Mouse (Mus musculus) stomach, embryonic 14.5 days (tissue): ENCODE results near the gene Snx29. TPM values are rescaled to one million over a fixed set of nuclear protein-coding genes. Genes with fewer than 3 reads are reported as not detected.

Experiments
- ATAC-seq: fragments of 200-750 bp; cut with Nextera tagmentation; 2 replicates; pipeline ENCODE4 v1.8.0; 2017; ENCODE audit warnings: low read depth, moderate TSS enrichment; ENCODE audit not compliant: insufficient number of reproducible peaks, insufficient read depth, low FRiP score
- H3K27ac ChIP-seq: fragments of 300-500 bp; sonication (generic); 2 replicates; pipeline ENCODE4 v1.5.1; 2014; ENCODE audit warnings: mild to moderate bottlenecking, low read length, moderate library complexity, mixed read lengths
- H3K27me3 ChIP-seq: fragments of 300-500 bp; sonication (generic); 2 replicates; pipeline ENCODE4 v1.6.1; 2014; ENCODE audit warnings: low read length, control low read depth, mixed read lengths; ENCODE audit not compliant: control insufficient read depth, insufficient read depth
- H3K36me3 ChIP-seq: fragments of 300-500 bp; sonication (generic); 2 replicates; pipeline ENCODE4 v1.6.1; 2014; ENCODE audit warnings: mild to moderate bottlenecking, control low read depth, low read length, moderate library complexity, mixed read lengths; ENCODE audit not compliant: control insufficient read depth, insufficient read depth
- H3K4me1 ChIP-seq: fragments of 300-500 bp; sonication (generic); 2 replicates; pipeline ENCODE4 v1.6.1; 2014; ENCODE audit warnings: low read length, control low read depth, mixed read lengths; ENCODE audit not compliant: control insufficient read depth, insufficient read depth
- H3K4me2 ChIP-seq: fragments of 300-500 bp; sonication (generic); replicated peaks from 2 replicates; pipeline ENCODE4 v1.6.1; 2014; ENCODE audit warnings: low read depth, low read length, control low read depth
- H3K4me3 ChIP-seq: fragments of 300-500 bp; sonication (generic); 2 replicates; pipeline ENCODE4 v1.5.1; 2014; ENCODE audit warnings: low read depth, low read length, control low read depth
- H3K9ac ChIP-seq: fragments of 300-500 bp; sonication (generic); replicated peaks from 2 replicates; pipeline ENCODE4 v1.6.1; 2014; ENCODE audit warnings: low read depth, mild to moderate bottlenecking, control low read depth, low read length, moderate library complexity, mixed read lengths
- H3K9me3 ChIP-seq: fragments of 300-500 bp; sonication (generic); 2 replicates; pipeline ENCODE4 v1.6.1; 2016; ENCODE audit warnings: low read depth, low read length, control low read depth; ENCODE audit not compliant: control insufficient read depth
- WGBS: fragments of 180-500 bp; shearing (Covaris S2); extraction: QIAGEN DNeasy Blood & Tissue Kit; methylation state at CpG from one replicate; pipeline ENCODE4 v1.1.7; 2014; 5-methylcytosine and 5-hydroxymethylcytosine counted together
- polyA plus RNA-seq: library from polyadenylated mRNA; unstranded; fragments of >200 nt; fragmentation: Nextera tagmentation; extraction: Ambion mirVana; gene quantifications from 2 replicates; pipeline ENCODE4 v1.2.1, GENCODE M21; 2014

Gene Snx29
- polyA plus RNA-seq, 1 experiment from 2014 or later = 13.6 TPM

DNA sequence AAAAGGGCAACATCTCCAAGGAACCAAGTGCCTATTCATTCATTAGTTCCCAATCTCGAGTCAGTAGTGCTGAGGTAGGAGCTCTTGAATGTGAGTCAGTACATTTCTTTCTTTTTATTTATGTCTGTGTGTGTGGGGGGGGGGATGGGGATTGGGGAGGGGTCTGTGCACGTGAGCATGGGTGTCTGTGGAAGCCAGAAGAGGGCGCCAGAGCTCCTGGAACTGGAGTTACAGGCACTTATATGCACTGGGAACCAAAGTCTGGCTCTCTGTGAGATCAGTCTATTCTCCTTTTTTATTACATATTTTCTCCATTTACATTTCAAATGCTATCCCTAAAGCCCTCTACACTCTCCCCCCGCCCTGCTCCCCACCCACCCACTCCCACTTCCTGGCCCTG lies 461.6 kb downstream of the Snx29 start:
- no peaks in the 10 kb centered on the region for H3K9me3 ChIP-seq
- WGBS = 68% methylated on average over 4 of the region's 4 CpGs
- no peak for ATAC-seq

DNA sequence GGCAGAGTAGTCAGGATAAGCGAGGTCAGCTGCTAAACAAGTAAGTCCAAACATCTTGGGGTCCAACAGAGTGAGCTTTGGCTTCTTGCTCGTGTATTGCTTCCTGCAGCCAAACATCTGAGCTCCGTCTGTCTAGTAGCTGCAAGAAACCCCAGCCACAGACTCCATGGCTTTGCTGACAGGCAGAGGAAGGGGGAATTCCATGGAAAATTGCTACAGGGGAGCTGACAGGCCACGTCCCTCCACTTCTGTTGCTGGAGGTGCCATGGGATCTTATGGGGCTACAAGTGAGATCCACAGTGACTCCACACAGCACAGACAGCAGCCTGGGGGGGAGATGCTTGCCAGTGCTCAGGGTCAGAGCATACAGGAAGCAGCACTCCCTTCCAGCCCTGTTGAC lies 463.1 kb downstream of the Snx29 start:
- no peak for ATAC-seq
- Histone ChIP-seq H3K4me1 (no peaks in the 10 kb centered on the region), H3K9me3 (no peaks in the 10 kb centered on the region), H3K4me2 (no peak overlapping the region), H3K4me3 (no peak overlapping the region), H3K27me3 (no peaks in the 10 kb centered on the region), H3K9ac (no peak overlapping the region), H3K27ac (no peak overlapping the region), H3K36me3 (no peaks in the 10 kb centered on the region)
- WGBS = 65% methylated on average over 4 of the region's 4 CpGs

More for the DNA sequence above, 461.6 kb downstream of the Snx29 start:
- Histone ChIP-seq H3K4me2 (no peak overlapping the region), H3K4me3 (no peak overlapping the region), H3K4me1 (no peaks in the 10 kb centered on the region), H3K36me3 (no peaks in the 10 kb centered on the region), H3K27me3 (no peaks in the 10 kb centered on the region), H3K27ac (no peak overlapping the region), H3K9ac (no peak overlapping the region)

- H3K36me3 ChIP-seq = no peaks in the 10 kb centered on the region
- 80% methylated on average over 3 of the region's 3 CpGs for WGBS
- H3K4me2 ChIP-seq = no peak overlapping the region
- H3K27ac ChIP-seq = no peak overlapping the region
- H3K4me1 ChIP-seq = no peaks in the 10 kb centered on the region
- ATAC-seq = no peak
- no peak overlapping the region for H3K4me3 ChIP-seq
- H3K9me3 ChIP-seq = no peaks in the 10 kb centered on the region
- no peaks in the 10 kb centered on the region for H3K27me3 ChIP-seq
- H3K9ac ChIP-seq = no peak overlapping the region
Measured at GRCm38 (mm10) chr16:11790476-11790875, 467.8 kb downstream of the Snx29 start.

- no peak overlapping the region for H3K4me2 ChIP-seq
- H3K9me3 ChIP-seq = no peaks in the 10 kb centered on the region
- no peaks in the 10 kb centered on the region for H3K27me3 ChIP-seq
- H3K9ac ChIP-seq = no peak overlapping the region
- H3K4me1 ChIP-seq = no peaks in the 10 kb centered on the region
- no peak overlapping the region for H3K27ac ChIP-seq
- ATAC-seq = no peak
- no peaks in the 10 kb centered on the region for H3K36me3 ChIP-seq
- WGBS = 36% methylated on average over 2 of the region's 2 CpGs
- H3K4me3 ChIP-seq = no peak overlapping the region
Measured at GRCm38 (mm10) chr16:11793391-11793790, 470.7 kb downstream of the Snx29 start.

DNA sequence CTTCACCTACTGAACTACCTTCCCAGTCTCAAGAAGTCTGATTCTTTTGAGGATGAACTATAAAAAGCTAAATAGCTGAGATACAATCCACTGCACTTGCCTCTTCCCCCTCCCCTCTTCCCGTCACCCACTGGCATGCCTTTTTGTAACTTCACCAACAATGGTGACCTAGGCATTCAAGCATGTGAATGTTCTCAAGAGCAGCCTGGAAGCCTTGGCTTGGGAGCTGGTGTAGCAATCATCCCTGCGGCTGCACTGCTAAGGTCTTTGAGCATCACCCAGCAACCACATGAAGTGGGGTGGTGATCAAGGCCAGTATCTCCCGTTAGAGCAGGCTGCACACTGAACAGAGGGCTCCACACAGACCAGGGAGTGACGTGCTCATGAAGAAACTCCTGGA lies 471.9 kb downstream of the Snx29 start:
- no peaks in the 10 kb centered on the region for H3K27me3 ChIP-seq
- no peak overlapping the region for H3K9ac ChIP-seq
- H3K4me2 ChIP-seq = no peak overlapping the region
- WGBS = 80% methylated on average over 4 of the region's 4 CpGs
- no peak overlapping the region for H3K4me3 ChIP-seq
- H3K4me1 ChIP-seq = no peaks in the 10 kb centered on the region
- no peak for ATAC-seq
- no peaks in the 10 kb centered on the region for H3K9me3 ChIP-seq
- H3K27ac ChIP-seq = no peak overlapping the region
- H3K36me3 ChIP-seq = no peaks in the 10 kb centered on the region

- Histone ChIP-seq H3K9ac (no peak overlapping the region), H3K27ac (no peak overlapping the region), H3K36me3 (no peaks in the 10 kb centered on the region), H3K27me3 (no peaks in the 10 kb centered on the region), H3K4me1 (no peaks in the 10 kb centered on the region), H3K4me3 (no peak overlapping the region), H3K4me2 (no peak overlapping the region), H3K9me3 (no peaks in the 10 kb centered on the region)
- WGBS = 63% methylated on average over 7 of the region's 7 CpGs
- ATAC-seq = no peak; the same call in 1 of the 2 replicates
Measured at GRCm38 (mm10) chr16:11795758-11796460, 473.2 kb downstream of the Snx29 start.

GRCm38 (mm10) chr16:11801960-11802539 lies 479.3 kb downstream of the Snx29 start:
- Histone ChIP-seq H3K9me3 (no peaks in the 10 kb centered on the region), H3K9ac (no peak overlapping the region), H3K4me2 (no peak overlapping the region), H3K4me1 (no peaks in the 10 kb centered on the region), H3K27me3 (no peaks in the 10 kb centered on the region), H3K4me3 (no peak overlapping the region), H3K27ac (no peak overlapping the region), H3K36me3 (no peaks in the 10 kb centered on the region)
- 83% methylated on average over 7 of the region's 7 CpGs for WGBS
- ATAC-seq = no peak
